Mouse (Mus musculus) lung, postnatal 4 days (tissue): ENCODE data around the gene Olfr465-ps1.

Experiments used
- DNase-seq, 2 experiments: peaks; one replicate each; pipeline ENCODE4 v3.0.0; 2021

Olfr465-ps1 gene

DNA sequence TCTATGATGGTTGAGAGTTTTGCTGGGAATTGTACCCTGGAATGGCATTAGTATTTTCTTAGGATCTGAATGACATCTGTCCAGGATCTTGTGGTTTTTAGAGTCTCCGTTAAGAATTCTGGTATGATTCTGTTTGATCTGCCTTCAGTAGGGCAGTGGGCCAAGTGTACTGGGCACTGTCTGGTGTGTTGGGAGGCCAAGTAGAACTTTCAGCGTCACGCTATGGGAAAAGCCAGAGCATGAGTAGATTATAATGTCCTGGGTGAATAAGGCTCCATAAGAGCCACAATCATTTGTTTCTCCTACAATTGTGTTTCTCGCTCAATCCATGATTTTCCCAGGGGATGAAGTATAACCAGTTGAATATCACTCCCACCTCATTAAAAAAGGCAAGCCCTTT is at the start of gene Olfr465-ps1:
Gene Olfr465-ps1 (plus strand): TSS at position 301 of the 400 bp plus-strand sequence.
- no peak for DNase-seq

DNA sequence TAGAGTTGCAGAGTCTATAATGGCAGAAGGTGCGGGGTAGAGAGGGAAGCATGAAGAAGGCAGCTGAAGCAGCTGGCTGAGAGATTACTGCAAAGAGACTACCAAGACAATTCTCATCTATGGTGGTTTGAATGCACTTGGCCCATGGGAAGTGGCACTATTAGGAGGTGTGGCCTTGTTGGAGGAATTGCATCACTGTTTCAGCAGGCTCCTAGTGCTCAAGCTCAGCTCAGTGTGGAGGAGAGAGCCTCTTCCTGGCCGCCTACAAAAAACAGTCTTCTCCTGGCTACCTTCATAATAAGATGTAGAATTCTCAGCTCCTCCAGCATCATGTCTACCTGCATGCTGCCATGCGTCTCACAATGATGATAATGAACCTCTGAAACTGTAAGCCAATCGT is 42.0 kb upstream of the Olfr465-ps1 start:
- DNase-seq = no peak

GRCm38 (mm10) chr13:65097018-65097417 is 40.9 kb upstream of the Olfr465-ps1 start:
- no peak for DNase-seq

DNA sequence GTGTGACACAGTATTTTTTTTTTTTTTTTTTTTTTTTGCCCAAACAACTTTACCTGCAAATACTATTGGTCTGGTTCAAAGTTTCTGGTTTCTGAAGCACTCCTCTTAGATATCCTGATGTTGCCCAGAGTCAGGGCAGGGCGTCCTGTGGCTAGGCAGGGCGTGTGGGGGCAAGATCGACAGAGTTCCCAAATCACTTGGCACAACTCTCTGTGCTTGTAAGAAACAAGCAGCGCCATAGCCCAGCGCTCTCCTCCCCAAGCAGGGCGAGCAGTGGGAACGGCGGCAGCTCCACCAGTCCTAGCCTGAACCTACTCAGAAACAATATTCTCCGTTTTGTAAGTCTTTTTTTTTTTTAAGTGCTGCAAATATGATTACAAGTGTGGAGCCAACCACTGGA is 37.2 kb upstream of the Olfr465-ps1 start:
- no peak for DNase-seq

DNA sequence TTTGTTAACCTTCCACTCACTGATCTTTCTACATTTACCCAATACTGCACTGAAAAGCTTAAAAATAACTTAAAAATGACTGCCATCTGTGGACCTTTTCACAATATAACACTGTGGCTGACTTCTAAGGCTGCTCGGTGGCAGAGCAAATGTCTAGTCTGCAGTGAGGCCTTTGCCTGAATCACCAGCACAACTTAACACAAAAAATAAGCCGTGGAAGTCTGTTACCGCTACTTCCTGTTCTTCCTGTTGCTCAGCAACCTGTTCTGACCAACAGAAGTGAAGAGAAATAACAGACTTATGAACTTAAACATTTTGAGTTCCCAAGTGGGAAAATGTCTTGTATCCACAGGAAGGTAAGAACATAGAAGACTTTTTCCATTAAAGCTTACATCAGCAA is 36.7 kb upstream of the Olfr465-ps1 start:
- DNase-seq = no peak

GRCm38 (mm10) chr13:65111961-65112360 is 25.9 kb upstream of the Olfr465-ps1 start:
- DNase-seq = peak in 1 of 2 experiments; percentile 36

DNA sequence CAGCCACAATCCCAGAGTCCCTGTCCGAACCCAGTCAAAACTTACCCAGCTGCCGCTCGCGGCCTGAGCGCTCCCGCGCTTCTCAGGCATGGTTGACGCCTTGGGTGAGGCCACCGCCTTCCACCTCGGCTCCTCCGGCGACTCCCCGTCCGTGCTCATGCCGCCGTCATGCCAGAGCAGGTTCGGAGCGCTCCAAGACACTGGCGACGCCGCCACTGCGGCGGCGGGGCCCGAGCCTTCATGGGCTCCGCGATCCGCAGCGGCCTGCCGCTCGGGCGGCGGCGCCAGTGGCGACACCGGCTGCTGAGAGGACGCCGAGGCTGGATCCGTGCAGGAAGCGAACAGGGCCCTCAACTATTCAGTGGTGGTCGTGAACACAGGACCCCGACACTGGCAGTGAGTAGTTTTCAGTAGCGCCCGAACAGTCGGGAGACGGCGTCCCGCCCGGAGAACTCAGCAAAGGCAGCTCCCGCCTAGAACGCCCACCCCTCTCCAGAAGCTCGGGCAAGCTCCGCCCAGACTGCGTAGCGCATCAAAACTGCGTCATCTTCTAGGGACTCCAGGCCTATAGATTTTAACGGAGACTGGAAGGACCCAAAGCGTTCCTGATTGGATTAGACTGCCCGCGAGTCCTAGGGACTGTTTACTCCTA is 25.3 kb upstream of the Olfr465-ps1 start, which contains the start of gene Mfsd14b:
Gene Mfsd14b (minus strand): TSS at position 517 of the 652 bp plus-strand sequence.
- peak; percentile 93 to 94 for DNase-seq

- DNase-seq = no peak
Observed at GRCm38 (mm10) chr13:65113239-65113638, 24.6 kb upstream of the Olfr465-ps1 start.

DNA sequence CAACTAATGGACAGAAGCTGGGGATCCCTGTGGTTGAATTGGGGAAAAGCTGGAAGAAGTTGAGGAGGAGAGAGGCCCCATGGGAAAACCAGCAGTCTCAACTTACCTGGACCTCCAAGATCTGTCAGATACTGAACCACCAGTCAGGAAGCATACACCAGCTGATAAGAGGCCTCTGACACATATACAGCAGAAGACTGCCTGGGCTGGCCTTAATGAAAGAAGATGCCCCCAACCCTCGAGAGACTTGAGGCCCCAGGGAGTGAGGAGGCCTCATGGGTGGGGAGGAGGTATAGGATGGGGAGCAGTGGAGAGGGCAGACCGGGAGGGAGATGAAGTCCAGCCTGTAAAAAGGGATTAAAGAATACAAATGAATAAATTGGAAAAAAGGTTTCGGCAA is 16.9 kb upstream of the Olfr465-ps1 start:
- no peak for DNase-seq

DNA sequence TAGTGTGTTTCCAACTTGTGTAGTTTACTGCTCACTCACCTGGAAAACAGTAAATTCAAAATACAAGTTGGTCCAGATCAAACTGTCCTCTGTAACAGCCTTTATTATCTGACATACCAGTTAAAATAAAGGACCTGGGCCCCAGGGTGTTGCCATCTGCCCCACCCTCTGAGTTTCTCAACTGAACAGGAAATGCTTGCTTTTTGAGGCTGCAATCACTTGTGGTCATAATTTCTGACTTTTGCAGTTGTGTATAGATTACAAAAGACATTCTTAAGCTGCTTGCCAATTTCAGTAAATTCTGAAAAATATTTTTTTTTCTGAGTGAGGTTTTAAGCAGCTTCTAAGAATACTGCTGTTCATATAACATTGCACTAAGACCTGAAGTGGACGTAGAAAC is 15.8 kb upstream of the Olfr465-ps1 start:
- DNase-seq = no peak

GRCm38 (mm10) chr13:65127063-65127847 is 10.6 kb upstream of the Olfr465-ps1 start:
- DNase-seq = no peak

DNA sequence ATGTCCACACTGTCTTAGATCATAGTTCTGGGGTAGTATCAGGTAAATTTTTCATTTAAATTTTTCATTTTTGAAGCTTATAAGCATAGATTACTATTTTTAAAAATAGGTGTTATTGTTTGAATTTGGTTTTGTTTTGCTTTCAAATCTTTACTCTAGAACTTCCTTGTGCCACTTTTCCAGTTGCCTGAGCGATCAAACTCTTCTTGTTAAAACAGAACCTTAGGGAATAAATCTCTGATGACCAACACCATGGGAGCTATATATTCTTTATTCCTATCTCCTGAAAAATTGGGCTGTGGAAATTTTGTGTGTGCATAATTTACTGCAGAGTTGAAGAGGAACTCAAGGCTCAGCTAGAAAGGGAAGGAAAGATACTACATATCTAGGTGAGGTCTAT is 12.1 kb downstream of the Olfr465-ps1 start, which contains the start of gene Olfr466:
Gene Olfr466 (plus strand): TSS at position 301 of the 400 bp plus-strand sequence.
- no peak for DNase-seq

- DNase-seq = no peak
Observed at GRCm38 (mm10) chr13:65174102-65174501, 36.2 kb downstream of the Olfr465-ps1 start.

- DNase-seq = peak in 1 of 2 experiments; percentile 28
Observed at GRCm38 (mm10) chr13:65175734-65176471, 38.0 kb downstream of the Olfr465-ps1 start.

- no peak for DNase-seq
Observed at GRCm38 (mm10) chr13:65176472-65177091, 38.7 kb downstream of the Olfr465-ps1 start.
